Mouse (Mus musculus): ENCODE results near the gene Vegfb. TPM values are rescaled to one million over a fixed set of nuclear protein-coding genes. Genes with fewer than 3 reads are reported as not detected.

Vegfb gene
- polyA plus RNA-seq, 1 experiment from 2014 or later: 21.4 TPM

DNA sequence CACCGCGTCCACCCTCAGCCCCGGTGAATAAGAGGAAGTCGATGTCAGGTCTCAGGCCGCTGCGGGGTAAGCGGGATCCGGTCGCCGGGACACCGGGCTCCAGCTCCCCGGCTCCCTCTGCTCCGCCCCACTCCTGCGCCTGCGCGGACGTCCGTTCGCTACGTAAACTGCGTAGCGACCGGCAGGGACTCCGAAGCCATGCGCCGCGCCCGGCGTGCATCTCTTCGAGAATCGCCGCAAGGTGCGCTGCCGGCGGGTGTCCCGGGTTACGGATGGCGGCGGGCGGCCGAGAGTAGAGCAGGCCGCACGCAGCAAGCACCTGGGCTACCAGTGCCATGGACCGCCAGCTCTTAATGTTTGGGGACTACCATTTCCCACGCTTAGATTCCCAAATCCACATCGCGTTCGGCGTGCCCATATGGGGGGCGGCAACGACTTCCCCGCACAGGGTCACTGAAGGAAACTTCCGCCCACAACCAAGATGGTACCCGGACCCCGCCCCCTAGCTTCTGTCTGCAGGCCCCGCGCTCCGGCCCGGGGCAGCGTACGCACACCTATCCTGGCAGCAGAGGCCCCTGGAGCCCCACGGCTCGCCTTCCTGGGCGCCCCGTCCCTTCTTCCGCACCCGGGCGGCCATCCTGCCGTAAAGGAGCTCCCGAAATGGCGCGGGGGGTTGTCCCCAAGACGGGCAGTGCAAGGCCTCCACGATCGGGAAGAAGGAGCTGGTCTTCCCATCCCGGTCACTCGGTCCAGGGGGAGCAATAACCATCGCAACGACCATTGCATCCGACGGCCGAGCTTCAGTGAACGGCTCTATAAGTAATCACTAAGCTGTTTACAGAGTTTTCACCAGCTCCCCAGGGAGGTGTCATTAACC is 45.8 kb downstream of the Vegfb start, which contains the start of gene Bad:
TSS of gene Bad (plus strand) at position 490 of the 877 bp plus-strand sequence.
- H3K36me3 ChIP-seq (ENCODE audit: control insufficient read depth, insufficient read depth, low read length): no peaks in the 10 kb centered on the region
- H3K9ac ChIP-seq (ENCODE audit: low read depth, low read length): peak within 1 kb of the TSS; percentile 88
- peak within 1 kb of the TSS; percentile 69 for H3K4me3 ChIP-seq (ENCODE audit: low read depth, low read length)
- peak within 1 kb of the TSS; percentile 99 for H3K4me2 ChIP-seq (replicated peaks; ENCODE audit: low read depth, low read length)
- peaks cover 7% of the 10 kb centered on the region for H3K4me1 ChIP-seq (replicated peaks; ENCODE audit: control insufficient read depth, insufficient read depth, low read length)
- ATAC-seq (ENCODE audit: low FRiP score) (peak; percentile 85), DNase-seq (ENCODE audit: low spot score) (peak; percentile 98)
- H3K27ac ChIP-seq (ENCODE audit: low read depth, low read length): peak within 1 kb of the TSS; percentile 93
- WGBS: under 1% methylated on average over 80 of the region's 83 CpGs
- no peaks in the 10 kb centered on the region for H3K27me3 ChIP-seq (ENCODE audit: control insufficient read depth, insufficient read depth, low read length)
- no peaks in the 10 kb centered on the region for H3K9me3 ChIP-seq (ENCODE audit: control insufficient read depth, low read length)

DNA sequence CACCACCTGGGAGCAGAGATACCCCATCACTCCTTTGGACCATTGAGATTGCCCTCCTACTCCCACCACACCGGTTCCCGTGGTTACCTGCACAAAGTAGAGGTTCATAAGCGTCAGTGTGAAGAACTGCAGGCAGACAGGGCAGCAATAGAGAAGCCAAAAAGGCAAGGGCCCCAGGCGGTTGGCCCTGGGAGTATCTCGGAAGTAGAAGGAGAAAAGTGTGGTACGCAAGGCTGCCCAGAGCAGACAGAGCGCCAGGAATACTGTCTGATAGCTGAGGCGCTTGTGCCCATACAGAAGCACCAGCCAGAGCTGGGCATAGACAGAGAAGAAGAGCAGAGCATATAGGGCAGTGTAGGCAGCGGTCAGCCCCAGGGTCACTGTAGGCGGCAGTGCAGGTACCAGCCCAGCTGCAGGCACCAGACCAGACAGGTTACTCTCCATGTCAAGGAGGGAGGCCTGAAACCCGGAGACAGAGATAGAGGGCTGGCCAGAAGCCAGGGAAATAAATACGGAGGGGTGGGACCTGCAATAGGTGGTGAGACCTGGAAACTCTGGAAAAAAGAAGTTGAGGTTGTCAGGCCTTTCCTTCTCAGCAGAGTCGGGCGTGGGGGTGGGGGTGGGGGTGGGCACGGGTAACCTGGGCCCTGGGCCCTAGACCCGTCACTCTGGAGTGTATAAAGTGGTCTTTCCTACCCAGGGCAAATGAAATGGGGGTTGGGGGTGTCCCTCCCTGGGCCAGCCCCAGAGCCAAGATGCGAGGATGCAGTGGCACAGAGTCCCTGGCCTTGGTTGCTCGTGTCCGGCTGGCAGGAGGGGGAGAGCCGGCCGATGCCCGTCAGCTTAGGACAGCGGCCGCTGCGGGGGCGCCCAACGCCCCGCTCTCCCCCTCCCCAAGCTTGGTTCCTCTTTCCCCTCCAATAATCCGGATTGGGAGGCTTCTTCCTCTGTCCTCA is 46.8 kb downstream of the Vegfb start:
- Histone ChIP-seq H3K9ac (ENCODE audit: low read depth, low read length) (peak overlapping the region; percentile 88), H3K9me3 (ENCODE audit: control insufficient read depth, low read length) (no peaks in the 10 kb centered on the region), H3K4me1 (replicated peaks; ENCODE audit: control insufficient read depth, insufficient read depth, low read length) (peaks cover 7% of the 10 kb centered on the region), H3K36me3 (ENCODE audit: control insufficient read depth, insufficient read depth, low read length) (no peaks in the 10 kb centered on the region), H3K4me2 (replicated peaks; ENCODE audit: low read depth, low read length) (peak overlapping the region; percentile 99), H3K4me3 (ENCODE audit: low read depth, low read length) (peak overlapping the region; percentile 69), H3K27ac (ENCODE audit: low read depth, low read length) (no peak overlapping the region; the same call in 1 of the 2 replicates), H3K27me3 (ENCODE audit: control insufficient read depth, insufficient read depth, low read length) (peaks cover 6% of the 10 kb centered on the region)
- DNase-seq (ENCODE audit: low spot score): no peak
- 31% methylated on average over 23 of the region's 29 CpGs for WGBS
- peak; percentile 17 for ATAC-seq (ENCODE audit: low FRiP score)

DNA sequence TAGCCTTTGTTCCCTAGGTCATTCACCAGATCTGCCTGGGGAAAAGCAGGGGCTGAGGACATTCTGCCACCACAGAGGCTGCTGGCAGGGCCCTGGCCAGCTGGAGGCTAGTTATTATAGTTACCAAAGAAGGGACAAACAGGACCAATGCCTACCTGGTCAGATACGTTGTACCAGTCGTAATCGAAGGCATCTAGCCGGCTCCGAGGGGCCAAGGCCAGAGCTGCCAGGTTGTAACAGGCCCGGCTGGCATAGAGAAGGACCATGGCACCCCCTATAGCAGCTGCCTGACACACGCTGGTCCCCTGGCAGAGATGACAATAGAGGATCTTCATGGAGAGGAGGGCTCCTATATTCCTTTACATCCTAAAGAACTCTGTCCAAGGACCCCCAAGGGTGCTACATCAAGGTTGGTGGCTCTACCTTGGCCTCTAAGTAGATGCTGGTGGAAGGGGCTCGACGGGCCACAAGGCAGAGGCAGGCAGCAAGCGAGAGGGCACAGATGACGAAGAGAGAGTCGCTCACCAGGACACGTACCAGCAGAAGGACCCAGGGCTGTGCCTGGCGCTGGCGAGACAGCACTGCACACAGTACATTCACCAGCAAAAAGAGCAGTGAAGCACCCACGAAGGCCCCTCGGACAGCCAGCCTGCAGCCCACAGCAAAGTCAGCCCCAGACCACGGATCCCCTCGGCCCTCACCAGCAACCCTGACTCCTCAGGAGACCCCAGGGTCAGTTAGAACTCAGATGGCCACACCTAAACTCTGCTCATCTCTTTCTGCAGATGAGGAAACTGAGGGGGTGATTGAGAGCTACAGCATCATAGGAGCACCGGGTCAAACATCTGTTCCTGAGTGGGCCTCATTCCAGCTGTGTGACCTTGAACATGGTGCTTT is 48.1 kb downstream of the Vegfb start:
- H3K9me3 ChIP-seq (ENCODE audit: control insufficient read depth, low read length): no peaks in the 10 kb centered on the region
- peaks cover 7% of the 10 kb centered on the region for H3K4me1 ChIP-seq (replicated peaks; ENCODE audit: control insufficient read depth, insufficient read depth, low read length)
- 91% methylated on average over 20 of the region's 20 CpGs for WGBS
- H3K27me3 ChIP-seq (ENCODE audit: control insufficient read depth, insufficient read depth, low read length): peaks cover 19% of the 10 kb centered on the region
- H3K4me3 ChIP-seq (ENCODE audit: low read depth, low read length): no peak overlapping the region
- no peaks in the 10 kb centered on the region for H3K36me3 ChIP-seq (ENCODE audit: control insufficient read depth, insufficient read depth, low read length)
- H3K27ac ChIP-seq (ENCODE audit: low read depth, low read length): no peak overlapping the region
- no peak overlapping the region for H3K4me2 ChIP-seq (replicated peaks; ENCODE audit: low read depth, low read length)
- DNase-seq (ENCODE audit: low spot score) (no peak), ATAC-seq (ENCODE audit: low FRiP score) (no peak)
- H3K9ac ChIP-seq (ENCODE audit: low read depth, low read length): no peak overlapping the region

DNA sequence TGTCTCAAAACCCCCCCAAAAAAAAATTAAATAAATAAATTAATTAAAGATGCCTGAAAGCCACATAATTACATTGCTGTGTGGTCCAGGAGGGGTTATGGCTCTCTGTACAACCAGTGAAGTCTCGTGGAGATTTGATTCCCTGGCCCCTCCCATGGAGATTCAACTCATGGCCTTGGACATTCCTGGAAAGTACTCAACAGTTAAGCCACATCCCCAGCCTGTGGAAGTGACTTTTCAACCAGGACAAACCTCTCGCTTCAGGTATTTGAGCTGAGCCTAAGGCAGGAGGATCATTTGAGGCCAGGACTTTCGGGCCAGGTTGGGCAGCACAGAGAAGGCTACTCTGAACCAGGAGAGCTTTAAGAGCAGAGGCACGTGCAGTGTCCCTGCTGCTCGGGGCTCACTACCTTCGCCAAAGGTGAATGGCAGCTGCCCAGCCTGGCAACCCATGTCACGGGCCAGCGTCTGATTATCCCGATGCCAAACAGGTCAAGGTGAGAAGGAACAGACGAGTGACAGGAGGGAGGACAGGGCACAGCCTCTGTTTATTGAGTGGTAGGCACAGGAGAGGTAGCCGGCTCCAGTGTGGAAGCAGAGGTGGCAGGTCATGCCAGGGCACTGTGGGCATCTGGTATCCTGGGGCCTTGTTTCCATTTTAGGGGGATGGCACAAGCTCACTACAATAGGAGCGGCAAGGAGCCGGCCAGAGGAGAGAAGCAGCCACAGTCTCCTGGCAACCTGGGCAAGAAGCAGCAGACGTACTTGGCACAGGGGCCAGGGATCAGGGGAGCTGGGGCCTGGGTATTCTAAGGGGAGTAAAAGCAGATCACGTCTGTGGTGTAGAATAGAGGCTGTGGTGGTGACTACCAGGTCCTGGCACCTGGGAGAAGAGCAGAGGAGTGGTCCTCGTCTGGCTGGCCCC is 49.6 kb downstream of the Vegfb start:
- Histone ChIP-seq H3K4me1 (replicated peaks; ENCODE audit: control insufficient read depth, insufficient read depth, low read length) (peaks cover 12% of the 10 kb centered on the region), H3K27me3 (ENCODE audit: control insufficient read depth, insufficient read depth, low read length) (peaks cover 35% of the 10 kb centered on the region), H3K4me2 (replicated peaks; ENCODE audit: low read depth, low read length) (no peak overlapping the region), H3K27ac (ENCODE audit: low read depth, low read length) (no peak overlapping the region), H3K9me3 (ENCODE audit: control insufficient read depth, low read length) (no peaks in the 10 kb centered on the region), H3K4me3 (ENCODE audit: low read depth, low read length) (no peak overlapping the region), H3K9ac (ENCODE audit: low read depth, low read length) (no peak overlapping the region), H3K36me3 (ENCODE audit: control insufficient read depth, insufficient read depth, low read length) (no peaks in the 10 kb centered on the region)
- DNase-seq (ENCODE audit: low spot score): no peak
- ATAC-seq (ENCODE audit: low FRiP score): no peak
- WGBS: 83% methylated on average over 16 of the region's 16 CpGs

DNA sequence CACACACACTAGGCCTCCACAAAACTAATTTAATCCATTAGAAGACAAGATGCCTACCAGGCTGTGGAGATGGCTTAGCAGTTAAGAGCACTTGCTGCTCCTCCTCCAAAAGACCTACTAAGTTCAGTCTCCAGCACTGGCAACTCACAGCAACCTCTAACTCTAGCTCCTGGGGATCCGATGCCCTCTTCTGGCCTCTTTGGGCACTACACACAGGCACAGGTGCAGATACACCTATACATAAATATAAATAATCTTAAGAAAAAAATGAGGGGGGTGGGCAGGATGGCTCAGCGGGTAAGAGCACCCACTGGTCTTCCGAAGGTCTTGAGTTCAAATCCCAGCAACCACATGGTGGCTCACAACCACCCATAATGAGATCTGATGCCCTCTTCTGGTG is 51.2 kb downstream of the Vegfb start:
- H3K4me1 ChIP-seq (replicated peaks; ENCODE audit: control insufficient read depth, insufficient read depth, low read length): peaks cover 12% of the 10 kb centered on the region; the same call in 1 of the 2 replicates
- DNase-seq (ENCODE audit: low spot score): no peak
- no peak overlapping the region for H3K4me3 ChIP-seq (ENCODE audit: low read depth, low read length)
- no peak overlapping the region for H3K27ac ChIP-seq (ENCODE audit: low read depth, low read length)
- H3K4me2 ChIP-seq (replicated peaks; ENCODE audit: low read depth, low read length): no peak overlapping the region
- H3K27me3 ChIP-seq (ENCODE audit: control insufficient read depth, insufficient read depth, low read length): peaks cover 49% of the 10 kb centered on the region
- H3K36me3 ChIP-seq (ENCODE audit: control insufficient read depth, insufficient read depth, low read length): no peaks in the 10 kb centered on the region
- ATAC-seq (ENCODE audit: low FRiP score): no peak
- no peaks in the 10 kb centered on the region for H3K9me3 ChIP-seq (ENCODE audit: control insufficient read depth, low read length)
- WGBS: 21% methylated on average over 3 of the region's 3 CpGs
- H3K9ac ChIP-seq (ENCODE audit: low read depth, low read length): no peak overlapping the region

DNA sequence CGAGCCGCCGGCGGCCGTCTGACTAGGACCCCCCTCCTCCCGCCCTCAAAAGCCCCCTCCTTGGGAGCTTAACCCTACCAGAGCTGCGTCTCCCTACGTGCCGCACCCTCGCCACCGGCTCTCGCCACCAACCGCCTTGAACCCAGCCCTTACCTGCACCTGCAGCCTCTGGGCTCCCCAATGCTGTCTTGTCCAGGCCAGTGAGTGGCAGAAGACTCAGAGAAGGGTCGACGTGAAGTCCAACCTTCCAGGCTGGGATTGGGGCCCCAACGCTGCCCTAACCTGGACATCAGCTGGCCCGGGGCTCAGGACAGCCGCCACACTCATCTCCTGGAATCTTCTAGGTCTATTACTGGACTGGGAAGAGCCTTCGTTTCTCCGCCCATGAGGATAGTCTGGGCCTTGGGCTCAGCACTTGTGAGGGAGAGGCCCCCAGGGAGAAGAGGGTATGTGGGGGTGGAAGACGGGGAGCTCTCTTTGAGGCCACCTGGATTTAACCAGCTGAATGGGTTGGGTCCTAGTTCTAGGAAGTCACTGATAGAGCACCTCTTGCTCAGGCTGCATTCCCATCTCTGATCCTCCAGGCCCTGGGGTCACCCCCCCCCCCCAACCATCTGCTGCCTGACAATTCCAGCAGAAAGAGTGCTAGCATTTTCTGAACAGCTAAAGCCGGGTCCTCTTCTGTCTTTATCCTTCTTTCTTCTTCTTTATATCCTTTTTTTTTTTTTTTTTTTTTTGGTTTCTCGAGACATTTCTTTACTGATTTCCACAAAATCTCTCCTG is 53.1 kb downstream of the Vegfb start, which contains the start of gene Kcnk4:
TSS of gene Kcnk4 (minus strand) at position 321 of the 783 bp plus-strand sequence.
- 9% methylated on average over 23 of the region's 23 CpGs for WGBS
- H3K36me3 ChIP-seq (ENCODE audit: control insufficient read depth, insufficient read depth, low read length): no peaks in the 10 kb centered on the region
- ATAC-seq (ENCODE audit: low FRiP score): no peak
- peak; percentile 41 for DNase-seq (ENCODE audit: low spot score)
- peaks cover 59% of the 10 kb centered on the region for H3K27me3 ChIP-seq (ENCODE audit: control insufficient read depth, insufficient read depth, low read length)
- H3K4me2 ChIP-seq (replicated peaks; ENCODE audit: low read depth, low read length): peak within 1 kb of the TSS; percentile 51
- H3K4me1 ChIP-seq (replicated peaks; ENCODE audit: control insufficient read depth, insufficient read depth, low read length): peaks cover 5% of the 10 kb centered on the region; the same call in 1 of the 2 replicates
- no peaks in the 10 kb centered on the region for H3K9me3 ChIP-seq (ENCODE audit: control insufficient read depth, low read length)
- peak within 1 kb of the TSS; percentile 26 for H3K4me3 ChIP-seq (ENCODE audit: low read depth, low read length)
- H3K27ac ChIP-seq (ENCODE audit: low read depth, low read length): no peak within 1 kb of the TSS
- peak within 1 kb of the TSS; percentile 27; the same call in 1 of the 2 replicates for H3K9ac ChIP-seq (ENCODE audit: low read depth, low read length)
